Mouse (Mus musculus) layer of hippocampus, adult 2 months (tissue): ENCODE results near the gene Smurf2. TPM values are rescaled to one million over a fixed set of nuclear protein-coding genes. Genes with fewer than 3 reads are reported as not detected.
A peak's percentile ranks its signal among the peaks of the same experiment; 100 is the strongest.
"Not testable (repeated sequence)": the region's sequence is repeated elsewhere in the genome, so short reads cannot be mapped to it uniquely, and the experiment has no call there.

Source experiments
- DNase-seq, 2 experiments: peaks; one replicate each; pipeline ENCODE4 v3.0.0; 2022; ENCODE audit warnings: low spot score in 2 of 2
- H3K27ac ChIP-seq: fragments of 200-600 bp; 2 replicates; pipeline ENCODE4 v1.8.1; 2022
- H3K4me3 ChIP-seq: fragments of 200-600 bp; 2 replicates; pipeline ENCODE4 v1.8.1; 2022; ENCODE audit warnings: mild to moderate bottlenecking
- CTCF ChIP-seq: fragments of 200-600 bp; conservative IDR thresholded peaks from 2 replicates; pipeline ENCODE4 v1.8.1; 2022; ENCODE audit warnings: antibody characterized with exemption, mild to moderate bottlenecking, moderate library complexity
- total RNA-seq, 2 experiments: library from RNA; stranded (reverse); gene quantifications; 2 replicates each; pipeline ENCODE4 v1.2.3; 2021

The Smurf2 gene
- total RNA-seq, 2 experiments from 2014 or later: 29.6 to 31.1 TPM

DNA sequence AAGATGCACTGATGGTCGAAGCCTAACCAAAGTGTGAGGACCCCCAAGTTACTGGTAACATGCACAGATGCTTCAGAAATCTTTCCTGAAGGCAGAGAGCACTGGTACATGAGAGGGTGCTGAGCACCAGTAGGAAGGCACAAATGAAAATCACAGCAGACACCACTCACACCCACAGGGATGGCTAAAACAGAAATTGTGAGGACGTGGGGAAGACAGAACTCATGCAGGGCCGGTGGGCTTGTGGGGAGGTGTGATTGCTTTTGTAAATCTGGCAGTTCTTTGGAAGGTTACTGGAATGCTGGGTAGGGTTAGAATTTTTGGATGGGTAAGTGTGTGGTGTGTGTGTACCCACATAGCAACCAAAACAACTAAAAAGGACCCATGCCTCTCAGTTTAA is 103.4 kb downstream of the Smurf2 start:
- Histone ChIP-seq H3K27ac (peak overlapping the region; percentile 78; the same call in 1 of the 2 replicates), H3K4me3 (no peak overlapping the region)
- no peak for TF ChIP-seq CTCF
- no peak for DNase-seq

DNA sequence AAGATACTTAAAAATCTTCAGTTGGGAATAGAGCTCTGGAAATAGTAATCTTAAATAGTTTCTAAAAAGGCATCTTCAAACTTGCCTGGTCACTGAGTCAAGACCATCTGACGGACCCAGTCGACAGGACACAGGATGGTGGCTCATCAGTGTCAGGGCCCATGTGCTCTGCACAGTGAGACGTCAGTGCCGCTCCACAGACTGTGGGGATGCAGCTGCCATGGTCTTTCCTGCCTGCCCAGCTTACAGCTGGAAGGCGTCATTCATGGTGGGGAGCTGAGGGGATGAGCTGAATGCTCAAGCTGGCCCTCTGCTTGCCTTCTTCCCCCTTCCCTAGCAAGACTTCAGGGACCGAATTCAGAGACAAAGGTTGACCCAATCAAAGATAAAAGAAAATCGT is 104.2 kb downstream of the Smurf2 start:
- TF ChIP-seq CTCF: no peak
- H3K27ac ChIP-seq: peak overlapping the region; percentile 24; the same call in 1 of the 2 replicates
- no peak overlapping the region for H3K4me3 ChIP-seq
- no peak for DNase-seq

DNA sequence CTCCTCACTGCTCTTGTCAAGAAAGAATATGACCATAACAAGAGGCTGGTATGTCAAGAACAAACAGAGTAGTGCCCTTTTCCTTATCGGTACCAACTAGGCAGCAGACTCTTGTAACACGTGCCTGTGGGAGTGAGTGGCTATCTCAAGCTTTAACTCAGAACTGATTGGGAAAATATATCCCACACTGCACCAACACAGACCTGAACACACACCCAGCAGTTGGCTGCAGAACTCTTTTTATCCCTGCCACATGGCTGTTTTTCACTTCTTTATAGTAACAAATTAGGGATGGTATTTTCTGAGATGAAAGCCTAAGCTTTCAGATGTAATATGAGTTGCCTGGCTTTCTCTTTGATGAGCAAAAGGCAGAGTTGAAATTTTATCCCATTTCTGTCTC is 104.8 kb downstream of the Smurf2 start:
- Histone ChIP-seq H3K27ac (peak overlapping the region; percentile 62), H3K4me3 (no peak overlapping the region)
- no peak for TF ChIP-seq CTCF
- DNase-seq: no peak

DNA sequence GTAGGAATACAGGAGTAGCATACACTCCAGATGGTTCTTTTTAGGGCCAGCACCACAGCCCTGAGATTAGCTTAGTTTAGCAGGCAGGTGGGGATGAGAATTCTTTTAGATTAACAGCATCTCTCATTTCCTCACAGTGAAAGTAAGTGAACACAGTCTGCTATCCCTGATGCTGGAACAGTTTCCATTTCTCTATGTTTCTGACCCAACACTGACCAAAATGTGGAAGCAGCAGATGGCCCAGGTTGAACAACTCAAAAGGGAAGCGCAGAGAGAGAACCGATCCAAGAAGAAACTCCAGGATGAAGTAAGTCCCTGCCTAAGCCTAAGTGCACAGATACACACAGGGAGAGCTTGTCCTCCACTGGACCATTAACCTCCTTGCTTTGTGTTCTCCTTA is 105.2 kb downstream of the Smurf2 start:
- H3K4me3 ChIP-seq: no peak overlapping the region
- DNase-seq: no peak
- TF ChIP-seq CTCF: no peak
- peak overlapping the region; percentile 62 for H3K27ac ChIP-seq

GRCm38 (mm10) chr11:106814601-106815320 is 105.8 kb downstream of the Smurf2 start:
- H3K27ac ChIP-seq: peak overlapping the region; percentile 62; the same call in 1 of the 2 replicates
- no peak for DNase-seq
- no peak for TF ChIP-seq CTCF
- no peak overlapping the region for H3K4me3 ChIP-seq

GRCm38 (mm10) chr11:106812410-106813136 is 107.9 kb downstream of the Smurf2 start:
- no peak for DNase-seq
- Histone ChIP-seq H3K27ac (no peak overlapping the region), H3K4me3 (no peak overlapping the region)
- TF ChIP-seq CTCF: no peak

DNA sequence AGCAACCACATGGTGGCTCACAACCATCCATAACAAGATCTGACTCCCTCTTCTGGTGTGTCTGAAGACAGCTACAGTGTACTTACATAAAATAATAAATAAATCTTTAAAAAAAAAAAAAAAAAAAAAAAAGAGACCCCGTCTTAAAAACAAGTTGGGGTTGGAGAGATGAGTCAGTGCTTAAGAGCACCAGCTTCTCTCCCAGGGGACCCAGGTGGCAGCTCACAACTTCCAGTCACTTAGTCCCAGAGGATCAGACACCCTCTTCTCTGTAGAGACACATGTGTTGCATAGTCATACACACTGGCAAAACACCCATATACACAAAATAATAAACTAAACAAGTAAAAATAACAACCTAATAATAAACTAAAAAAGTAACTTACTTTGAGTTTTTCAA is 113.1 kb downstream of the Smurf2 start:
- not testable (repeated sequence) for DNase-seq, H3K4me3 ChIP-seq, H3K27ac ChIP-seq

GRCm38 (mm10) chr11:106802069-106802627 is 118.4 kb downstream of the Smurf2 start:
- no peak for TF ChIP-seq CTCF
- Histone ChIP-seq H3K27ac (peak overlapping the region; percentile 43; the same call in 1 of the 2 replicates), H3K4me3 (no peak overlapping the region)
- no peak for DNase-seq

- Histone ChIP-seq H3K27ac (no peak overlapping the region), H3K4me3 (no peak overlapping the region)
- TF ChIP-seq CTCF: no peak
- DNase-seq: no peak
Measured at GRCm38 (mm10) chr11:106795679-106796078, 124.8 kb downstream of the Smurf2 start.

- Histone ChIP-seq H3K27ac (no peak overlapping the region), H3K4me3 (no peak overlapping the region)
- DNase-seq: no peak
- no peak for TF ChIP-seq CTCF
Measured at GRCm38 (mm10) chr11:106793846-106794245, 126.7 kb downstream of the Smurf2 start.

GRCm38 (mm10) chr11:106789649-106790048 is 130.9 kb downstream of the Smurf2 start:
- H3K27ac ChIP-seq: peak overlapping the region; percentile 100
- peak overlapping the region; percentile 89 for H3K4me3 ChIP-seq
- no peak for DNase-seq
- no peak for TF ChIP-seq CTCF

- Histone ChIP-seq H3K27ac (peak within 1 kb of the TSS; percentile 100), H3K4me3 (peak within 1 kb of the TSS; percentile 89)
- peak; percentile 36 for TF ChIP-seq CTCF
- DNase-seq: peak; percentile 90 to 96
Measured at GRCm38 (mm10) chr11:106788775-106789459, 131.6 kb downstream of the Smurf2 start, which contains the start of the genes Ddx5 and Cep95. Gene Ddx5, minus strand, starts transcription at chr11:106789185. Gene Cep95, plus strand, starts transcription at chr11:106789252.
